Comparison of ENCODE assay signal across 14 mouse cellular contexts in the genomic region with DNA sequence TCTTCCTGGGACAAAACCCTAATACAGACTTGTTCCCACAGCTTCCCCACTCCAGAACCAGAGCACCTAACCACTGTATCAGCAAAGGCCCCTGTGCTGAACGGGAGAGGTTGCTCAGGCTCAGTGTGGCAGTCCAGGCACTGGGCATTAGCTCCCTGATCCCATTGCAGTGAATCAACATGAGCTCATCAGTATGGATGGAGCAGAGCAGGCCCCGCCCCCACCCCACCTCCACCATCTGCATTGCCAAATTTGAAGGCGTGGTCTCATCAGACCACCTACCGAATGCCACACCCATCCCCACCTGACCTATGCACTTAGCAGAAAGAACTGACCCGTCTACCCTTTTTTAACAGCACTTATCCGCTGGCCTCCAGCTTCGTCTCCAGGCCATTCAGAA. TPM values are rescaled to one million over a fixed set of nuclear protein-coding genes. Genes with fewer than 3 reads are reported as not detected.
DNase-seq lines count a peak whose midpoint lies in the region; ATAC-seq and TF ChIP-seq lines count a peak whose summit lies in the region.
"Had no signal": no experiment of that assay in that cellular context is flagged by ENCODE, and none has a peak within 500 bp of the region (broad histone marks: within the 10 kb centered on the region; RNA-seq: fewer than 3 reads in every experiment).

No protein-coding gene starts in this region.

- H3K4me2 ChIP-seq in kidney, postnatal 0 days (ENCODE audit: low read length): no peak overlapping the region
- no peak overlapping the region for H3K4me2 ChIP-seq in forebrain, embryonic 12.5 days
- H3K4me2 ChIP-seq in liver, embryonic 16.5 days (ENCODE audit: low read depth, low read length): no peak overlapping the region

- H3K4me3 ChIP-seq in kidney, postnatal 0 days (replicated peaks; ENCODE audit: low read depth, low read length): no peak overlapping the region
- no peak overlapping the region for H3K4me3 ChIP-seq in forebrain, embryonic 12.5 days (replicated peaks)
- no peak overlapping the region for H3K4me3 ChIP-seq in liver, embryonic 16.5 days (ENCODE audit: low read depth, low read length)
- H3K4me3 ChIP-seq: gastrocnemius, adult 2 months had no signal

- DNase-seq in kidney, postnatal 0 days (ENCODE audit: low spot score): no peak
- no peak for DNase-seq in kidney, postnatal 14 days
- peak; percentile 51 for DNase-seq in embryo, embryonic 10 days (ENCODE audit: low spot score)
- DNase-seq in heart, adult 11 months: no peak
- DNase-seq: adrenal gland, postnatal 10 days; cerebellum, postnatal 36 days; gastrocnemius, adult 2 months; kidney, postnatal 36 days; layer of hippocampus, postnatal 36 days; thymus, postnatal 25 days had no signal

- no peaks in the 10 kb centered on the region for H3K36me3 ChIP-seq in kidney, postnatal 0 days (ENCODE audit: insufficient read depth, low read length)
- H3K36me3 ChIP-seq in forebrain, embryonic 12.5 days (replicated peaks): peaks cover 2% of the 10 kb centered on the region
- no peaks in the 10 kb centered on the region for H3K36me3 ChIP-seq in liver, embryonic 16.5 days (ENCODE audit: control insufficient read depth, insufficient read depth)

- peak; percentile 49; the same call in 1 of the 2 replicates for ATAC-seq in kidney, postnatal 0 days (replicated peaks; ENCODE audit: low FRiP score, low read depth)
- ATAC-seq in forebrain, embryonic 12.5 days (ENCODE audit: low FRiP score): 0 out of 2 replicates have a peak, but pooled peaks have one; percentile 20
- ATAC-seq in liver, embryonic 16.5 days (ENCODE audit: low read depth): peak; percentile 56; the same call in 1 of the 2 replicates
- ATAC-seq in erythroblast, adult 5-6 weeks (replicated peaks; ENCODE audit: low FRiP score, poor library complexity, severe bottlenecking): no peak

- TF ChIP-seq CTCF in kidney, postnatal 0 days (IDR thresholded peaks at IDR 0.05; ENCODE audit: low read depth): no peak

- H3K27ac ChIP-seq in kidney, postnatal 0 days: no peak overlapping the region
- H3K27ac ChIP-seq in forebrain, embryonic 12.5 days: no peak overlapping the region
- no peak overlapping the region for H3K27ac ChIP-seq in liver, embryonic 16.5 days (ENCODE audit: low read length)
- H3K27ac ChIP-seq: gastrocnemius, adult 2 months had no signal

- H3K9me3 ChIP-seq in kidney, postnatal 0 days (replicated peaks; ENCODE audit: low read length): no peaks in the 10 kb centered on the region
- H3K9me3 ChIP-seq in forebrain, embryonic 12.5 days: no peaks in the 10 kb centered on the region
- H3K9me3 ChIP-seq in liver, embryonic 16.5 days (replicated peaks; ENCODE audit: control insufficient read depth, low read length): no peaks in the 10 kb centered on the region

- no peaks in the 10 kb centered on the region for H3K4me1 ChIP-seq in kidney, postnatal 0 days (replicated peaks; ENCODE audit: insufficient read depth, low read length)
- H3K4me1 ChIP-seq in forebrain, embryonic 12.5 days: no peaks in the 10 kb centered on the region; the same call in 1 of the 2 replicates
- H3K4me1 ChIP-seq in liver, embryonic 16.5 days (ENCODE audit: control insufficient read depth, low read depth, low read length): no peaks in the 10 kb centered on the region

- no peaks in the 10 kb centered on the region for H3K27me3 ChIP-seq in kidney, postnatal 0 days (ENCODE audit: insufficient read depth, low read length)
- H3K27me3 ChIP-seq in forebrain, embryonic 12.5 days: no peaks in the 10 kb centered on the region
- H3K27me3 ChIP-seq in liver, embryonic 16.5 days (ENCODE audit: control insufficient read depth, insufficient read depth, low read depth, low read length): no peaks in the 10 kb centered on the region

- 30% methylated on average over 7 of the region's 7 CpGs for WGBS in kidney, postnatal 0 days
- WGBS in forebrain, embryonic 12.5 days: 16% methylated on average over 7 of the region's 7 CpGs
- 23% methylated on average over 7 of the region's 7 CpGs for WGBS in liver, embryonic 16.5 days (ENCODE audit: insufficient replicate concordance)

- no peak overlapping the region for H3K9ac ChIP-seq in kidney, postnatal 0 days (ENCODE audit: low read depth, low read length)
- H3K9ac ChIP-seq in forebrain, embryonic 12.5 days: no peak overlapping the region
- H3K9ac ChIP-seq in liver, embryonic 16.5 days (ENCODE audit: low read depth, low read length): no peak overlapping the region

RNA-seq across cellular contexts. Expression of gene Prima1, which starts 58.9 kb away (rescaled TPM):
- 0.42 and 0.70 TPM in 2 replicates for polyA plus RNA-seq in kidney, postnatal 0 days (2015; fragmentation: Nextera tagmentation; extraction: Ambion mirVana)
- 0.23 and 0.29 TPM in 2 replicates for polyA plus RNA-seq in forebrain, embryonic 12.5 days (2016; fragmentation: Nextera tagmentation; extraction: Ambion mirVana)
- polyA plus RNA-seq in liver, embryonic 16.5 days (2015; fragmentation: Nextera tagmentation; extraction: Ambion mirVana): not detected in 2 replicates
- total RNA-seq in erythroblast, adult 5-6 weeks (2015; ENCODE audit: low replicate concordance): not detected in 2 replicates
- not detected in 2 replicates for total RNA-seq in erythroblast, adult 5-6 weeks (2017; ENCODE audit: low replicate concordance)
- total RNA-seq: megakaryocyte, adult 5-6 weeks had no signal
